Mouse (Mus musculus) duodenum, adult 2 months (tissue): Measurements from ENCODE around the gene Guca2b. TPM values are rescaled to one million over a fixed set of nuclear protein-coding genes. Genes with fewer than 3 reads are reported as not detected.

Experiments
- polyA plus RNA-seq: library from polyadenylated mRNA; depleted of rRNA; stranded (reverse); fragments of >200 nt; gene quantifications from 2 replicates; pipeline ENCODE4 v1.2.3, GENCODE M21; 2012; ENCODE audit warnings: low replicate concordance; rRNA removed

Gene Guca2b
- polyA plus RNA-seq = 283 and 2,695 TPM in 2 replicates

GRCm38 (mm10) chr4:119658731-119659130 is at the start of gene Guca2b:
TSS of gene Guca2b (minus strand) at chr4:119658954.

GRCm38 (mm10) chr4:119637176-119637845 is 21.4 kb downstream of the Guca2b start, which contains the start of gene Guca2a:
TSS of gene Guca2a (plus strand) at chr4:119637704.

Other genes starting within 250 kb of the Guca2b start
- gene Ccdc30, start 243.4 kb downstream of the Guca2b start, polyA plus RNA-seq = 0.14 TPM in 1 of 2 replicates, not detected in the other
- 26.5 and 33.8 TPM in 2 replicates for gene Ppcs, start 236.5 kb downstream of the Guca2b start, polyA plus RNA-seq
- gene Zmynd12, start 236.1 kb downstream of the Guca2b start, polyA plus RNA-seq = 0.18 and 0.74 TPM in 2 replicates
- 0.13 and 0.36 TPM in 2 replicates for gene Rimkla, start 166.3 kb downstream of the Guca2b start, polyA plus RNA-seq
- gene Foxj3, start 122.0 kb downstream of the Guca2b start, polyA plus RNA-seq = 8.0 and 8.8 TPM in 2 replicates
- gene Frg2f1, start 119.4 kb downstream of the Guca2b start, polyA plus RNA-seq = 5.2 and 6.5 TPM in 2 replicates
- 93.3 and 932 TPM in 2 replicates for gene Guca2a, start 21.2 kb downstream of the Guca2b start, polyA plus RNA-seq
- 1.7 and 3.4 TPM in 2 replicates for gene Hivep3, start 74.8 kb upstream of the Guca2b start, polyA plus RNA-seq